Mouse (Mus musculus): ENCODE data around the gene Sohlh2.

- TF ChIP-seq POLR2A (IDR thresholded peaks at IDR 0.05; ENCODE audit: insufficient read depth, low read depth, low read length), result no peak
- no peak for TF ChIP-seq CTCF (IDR thresholded peaks at IDR 0.05; ENCODE audit: insufficient read depth, low read depth, low read length)
Observed at GRCm38 (mm10) chr3:55161144-55161543, 20.7 kb upstream of the Sohlh2 start.
